Mouse (Mus musculus): ENCODE measurements at regions not wholly inside any gene's neighbourhood (a gene's known extent, or its start where the extent isn't known, plus 50 kb on each side); places are given as distances from the start of the nearest gene placed in this dataset.

DNA sequence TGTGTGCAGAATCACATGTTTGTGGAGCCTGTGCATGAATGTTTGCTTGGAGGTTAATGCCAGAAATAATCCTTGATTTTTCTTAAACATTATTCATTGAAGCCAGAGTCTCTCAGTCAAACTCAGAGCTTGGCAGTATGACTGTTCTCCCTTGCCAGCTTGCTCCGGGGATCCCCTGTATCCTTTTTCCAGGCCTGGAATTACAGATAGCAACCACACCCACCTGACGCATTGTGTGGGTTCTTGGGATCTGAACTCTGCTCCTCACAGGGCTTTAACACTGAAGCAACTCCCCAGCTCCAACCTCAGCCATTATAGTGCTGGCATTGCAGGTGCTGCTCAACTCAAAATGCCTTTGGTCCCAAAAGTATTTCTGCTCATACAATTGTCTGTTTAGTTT lies 262.8 kb upstream of the Far2 start:
- no peaks in the 10 kb centered on the region for H3K9me3 ChIP-seq (replicated peaks; ENCODE audit: insufficient read depth, low read length)
- H3K4me3 ChIP-seq (ENCODE audit: control insufficient read depth in 1 of 2, insufficient read depth in 1 of 2, low read depth in 2 of 2, low read length in 2 of 2) = no peak overlapping the region
- no peaks in the 10 kb centered on the region for H3K4me1 ChIP-seq (ENCODE audit: control insufficient read depth in 1 of 2, insufficient read depth in 2 of 2, low read length in 2 of 2)
- no peak overlapping the region for H3K27ac ChIP-seq (ENCODE audit: control insufficient read depth, low read depth, low read length)
- no peaks in the 10 kb centered on the region for H3K36me3 ChIP-seq (ENCODE audit: control insufficient read depth in 1 of 2, insufficient read depth in 2 of 2, low read length in 2 of 2)
- no peak for TF ChIP-seq SIN3A (IDR thresholded peaks at IDR 0.05; ENCODE audit: low read length)
- TF ChIP-seq MAZ (IDR thresholded peaks at IDR 0.05; ENCODE audit: low read depth, low read length) = no peak
- no peak for TF ChIP-seq MXI1 (IDR thresholded peaks at IDR 0.05; ENCODE audit: low read depth, low read length)
- no peak for TF ChIP-seq ZMIZ1 (IDR thresholded peaks at IDR 0.05; ENCODE audit: low read depth, low read length)
- no peak for TF ChIP-seq ZKSCAN1 (IDR thresholded peaks at IDR 0.05; ENCODE audit: low read depth, low read length)
- no peak for TF ChIP-seq NELFE (IDR thresholded peaks at IDR 0.05; ENCODE audit: low read depth, low read length)
- TF ChIP-seq GABPA (IDR thresholded peaks at IDR 0.05; ENCODE audit: low read depth, low read length) = no peak
- no peak for TF ChIP-seq MYC (IDR thresholded peaks at IDR 0.05; ENCODE audit: low read depth, low read length)
- no peak for TF ChIP-seq POLR2AphosphoS2 (IDR thresholded peaks at IDR 0.05; ENCODE audit: low read length)
- TF ChIP-seq TCF12 (IDR thresholded peaks at IDR 0.05; ENCODE audit: low read depth, low read length) = no peak
- no peak for TF ChIP-seq ZC3H11A (IDR thresholded peaks at IDR 0.05; ENCODE audit: low read depth, low read length)
- H3K79me2 ChIP-seq (ENCODE audit: control insufficient read depth, insufficient read depth, low read length, poor library complexity) = no peaks in the 10 kb centered on the region
- no peak overlapping the region for H3K9ac ChIP-seq (ENCODE audit: control insufficient read depth, low read depth, low read length, poor library complexity, severe bottlenecking)
- H3K27me3 ChIP-seq (ENCODE audit: control insufficient read depth in 1 of 2, insufficient read depth in 2 of 2, low read length in 2 of 2) = no peaks in the 10 kb centered on the region
- no peak for DNase-seq (ENCODE audit: low read depth, low spot score)

- H3K9me3 ChIP-seq (replicated peaks; ENCODE audit: insufficient read depth, low read length) = no peaks in the 10 kb centered on the region
- H3K4me1 ChIP-seq (ENCODE audit: control insufficient read depth in 1 of 2, insufficient read depth in 2 of 2, low read length in 2 of 2) = no peaks in the 10 kb centered on the region
- no peak for DNase-seq (ENCODE audit: low read depth, low spot score)
- no peak overlapping the region for H3K27ac ChIP-seq (ENCODE audit: control insufficient read depth, low read depth, low read length)
- H3K36me3 ChIP-seq (ENCODE audit: control insufficient read depth in 1 of 2, insufficient read depth in 2 of 2, low read length in 2 of 2) = no peaks in the 10 kb centered on the region
- no peak overlapping the region for H3K4me3 ChIP-seq (ENCODE audit: control insufficient read depth in 1 of 2, insufficient read depth in 1 of 2, low read depth in 2 of 2, low read length in 2 of 2)
- no peaks in the 10 kb centered on the region for H3K79me2 ChIP-seq (ENCODE audit: control insufficient read depth, insufficient read depth, low read length, poor library complexity)
- no peak for TF ChIP-seq EP300 (IDR thresholded peaks at IDR 0.05; ENCODE audit: low read depth in 1 of 2, low read length in 2 of 2)
- TF ChIP-seq USF2 (IDR thresholded peaks at IDR 0.05; ENCODE audit: borderline replicate concordance in 1 of 2, insufficient read depth in 1 of 2, low read depth in 1 of 2, low read length in 2 of 2) = no peak
- no peak for TF ChIP-seq MAZ (IDR thresholded peaks at IDR 0.05; ENCODE audit: low read depth, low read length)
- no peak for TF ChIP-seq GABPA (IDR thresholded peaks at IDR 0.05; ENCODE audit: low read depth, low read length)
- no peak for TF ChIP-seq POLR2A (IDR thresholded peaks at IDR 0.05; ENCODE audit: control insufficient read depth in 1 of 2, insufficient read depth in 1 of 2, low read depth in 1 of 2, low read length in 2 of 2, poor library complexity in 1 of 2)
- no peak for TF ChIP-seq CTCF (IDR thresholded peaks at IDR 0.05 in 2 of 3, conservative IDR thresholded peaks at IDR 0.05 in 1 of 3; ENCODE audit: control insufficient read depth in 1 of 3, insufficient read depth in 1 of 3, low read depth in 2 of 3, low read length in 3 of 3, poor library complexity in 1 of 3, severe bottlenecking in 1 of 3)
- no peak for TF ChIP-seq ZKSCAN1 (IDR thresholded peaks at IDR 0.05; ENCODE audit: low read depth, low read length)
- TF ChIP-seq RCOR1 (IDR thresholded peaks at IDR 0.05; ENCODE audit: low read depth, low read length) = no peak
- TF ChIP-seq MYB (IDR thresholded peaks at IDR 0.05; ENCODE audit: low read depth, low read length) = no peak
- no peak for TF ChIP-seq MEF2A (IDR thresholded peaks at IDR 0.05; ENCODE audit: extremely low read depth, insufficient replicate concordance, low read depth, low read length, poor library complexity, severe bottlenecking)
- TF ChIP-seq POLR2AphosphoS5 (IDR thresholded peaks at IDR 0.05; ENCODE audit: borderline replicate concordance, low read depth, low read length) = no peak
- no peak for TF ChIP-seq RAD21 (IDR thresholded peaks at IDR 0.05; ENCODE audit: low read depth, low read length)
- no peak for TF ChIP-seq SIN3A (IDR thresholded peaks at IDR 0.05; ENCODE audit: low read length)
- TF ChIP-seq MYC (IDR thresholded peaks at IDR 0.05; ENCODE audit: low read depth, low read length) = no peak
- no peak for TF ChIP-seq ETS1 (IDR thresholded peaks at IDR 0.05; ENCODE audit: low read depth, low read length)
- no peak for TF ChIP-seq GATA1 (IDR thresholded peaks at IDR 0.05; ENCODE audit: low read depth, low read length)
- TF ChIP-seq ELF1 (IDR thresholded peaks at IDR 0.05; ENCODE audit: low read depth, low read length) = no peak
- TF ChIP-seq TBP (IDR thresholded peaks at IDR 0.05; ENCODE audit: low read depth, low read length) = no peak
- TF ChIP-seq ZNF384 (IDR thresholded peaks at IDR 0.05; ENCODE audit: low read depth, low read length) = no peak
- no peak overlapping the region for H3K9ac ChIP-seq (ENCODE audit: control insufficient read depth, low read depth, low read length, poor library complexity, severe bottlenecking)
- H3K27me3 ChIP-seq (ENCODE audit: control insufficient read depth in 1 of 2, insufficient read depth in 2 of 2, low read length in 2 of 2) = no peaks in the 10 kb centered on the region
These were observed 262.2 kb upstream of the Far2 start for GRCm38 (mm10) chr6:147784854-147785253.
